ENCODE assay signal across 8 mouse cellular contexts in genomic region chr7:16273766-16274140, GRCm38 (mm10). TPM values are rescaled to one million over a fixed set of nuclear protein-coding genes. Genes with fewer than 3 reads are reported as not detected.
DNase-seq lines count a peak whose midpoint lies in the region; ATAC-seq lines count a peak whose summit lies in the region.

No protein-coding gene starts in this region.

- DNase-seq in cerebellum, adult 11 months: peak; percentile 72
- no peak for DNase-seq in cerebellum, postnatal 4 days (ENCODE audit: low spot score in 2 of 2)
- DNase-seq in T-cell, adult 2 months (ENCODE audit: low spot score): peak; percentile 88
- peak; percentile 92 for DNase-seq in embryo, embryonic 9.5 days (ENCODE audit: extremely low spot score)
- peak; percentile 67 to 71 for DNase-seq in left cerebral cortex, postnatal 25 days (ENCODE audit: low spot score in 2 of 2)
- DNase-seq in mesoderm, embryonic 11.5 days (ENCODE audit: low read depth, low spot score): peak; percentile 79
- peak; percentile 59 to 61 for DNase-seq in right cerebral cortex, postnatal 36 days (ENCODE audit: low spot score in 2 of 2)

- ATAC-seq in hematopoietic stem cell, adult 5-6 weeks (replicated peaks in 1 of 2; ENCODE audit: insufficient read depth in 1 of 2, low FRiP score in 2 of 2, low TSS enrichment in 1 of 2, low read depth in 1 of 2, poor library complexity in 2 of 2, severe bottlenecking in 2 of 2): peak; percentile 60 to 74

- intact Hi-C loops in left cerebral cortex, postnatal 25 days (cut with DNase I): loop anchor here (5.0 kb wide), 1 partner anchor 176 kb away; the partner anchor contains the start of gene Napa

RNA-seq across cellular contexts. Expression of gene Inafm1, which starts 0.3 kb away (rescaled TPM):
- total RNA-seq in hematopoietic stem cell, adult 5-6 weeks (2017): 14.0 and 14.3 TPM in 2 replicates
- 10 to 100 TPM; 32.5 to 34.8 TPM for total RNA-seq in left cerebral cortex, postnatal 25 days (2021)

RNA-seq across cellular contexts. Expression of gene Ccdc9, which starts 12.8 kb away (rescaled TPM):
- 80.8 and 153 TPM in 2 replicates for total RNA-seq in hematopoietic stem cell, adult 5-6 weeks (2017)
- total RNA-seq in left cerebral cortex, postnatal 25 days (2021): 10 to 100 TPM; 81.6 to 86.9 TPM

RNA-seq across cellular contexts. Expression of gene C5ar1, which starts 14.4 kb away (rescaled TPM):
- 4.1 and 5.1 TPM in 2 replicates for total RNA-seq in hematopoietic stem cell, adult 5-6 weeks (2017)
- 1 to 10 TPM in 1 of 2 experiments, under 1 TPM in 1; 0.78 to 2.2 TPM for total RNA-seq in left cerebral cortex, postnatal 25 days (2021)

RNA-seq across cellular contexts. Expression of gene C5ar2, which starts 29.8 kb away (rescaled TPM):
- total RNA-seq in hematopoietic stem cell, adult 5-6 weeks (2017): 1.2 and 1.3 TPM in 2 replicates
- under 1 TPM; 0.71 to 0.87 TPM for total RNA-seq in left cerebral cortex, postnatal 25 days (2021)

RNA-seq across cellular contexts. Expression of gene Bbc3, which starts 34.4 kb away (rescaled TPM):
- total RNA-seq in hematopoietic stem cell, adult 5-6 weeks (2017): 1.8 and 4.1 TPM in 2 replicates
- 10 to 100 TPM in 1 of 2 experiments, 1 to 10 TPM in 1; 9.2 to 10.9 TPM for total RNA-seq in left cerebral cortex, postnatal 25 days (2021)

Comparison
In these comparisons a context has a peak if more than half of its experiments do, and no peak if none do; other contexts are left out.
1. DNase-seq: peak in cerebellum, adult 11 months (single experiment), T-cell, adult 2 months (single experiment), embryo, embryonic 9.5 days (single experiment), left cerebral cortex, postnatal 25 days (2 of 2), mesoderm, embryonic 11.5 days (single experiment) and right cerebral cortex, postnatal 36 days (2 of 2); none in cerebellum, postnatal 4 days (0 of 2).